Mouse (Mus musculus) kidney, embryonic 16.5 days (tissue): ENCODE results near the gene Fcrl5. TPM values are rescaled to one million over a fixed set of nuclear protein-coding genes. Genes with fewer than 3 reads are reported as not detected.
"Not testable (repeated sequence)": the region's sequence is repeated elsewhere in the genome, so short reads cannot be mapped to it uniquely, and the experiment has no call there.

Experiments
- ATAC-seq: fragments of 200-750 bp; cut with Nextera tagmentation; 2 replicates; pipeline ENCODE4 v1.8.0; 2017; ENCODE audit warnings: moderate TSS enrichment; ENCODE audit not compliant: low FRiP score, low TSS enrichment
- H3K27ac ChIP-seq: fragments of 300-500 bp; sonication (generic); 2 replicates; pipeline ENCODE4 v1.5.1; 2014; ENCODE audit warnings: low read length
- H3K27me3 ChIP-seq: fragments of 300-500 bp; sonication (generic); 2 replicates; pipeline ENCODE4 v1.6.1; 2014; ENCODE audit warnings: low read length, control low read depth, mixed read lengths; ENCODE audit not compliant: insufficient read depth
- H3K36me3 ChIP-seq: fragments of 300-500 bp; sonication (generic); 2 replicates; pipeline ENCODE4 v1.6.1; 2014; ENCODE audit warnings: low read length, control low read depth, mixed read lengths; ENCODE audit not compliant: insufficient read depth
- H3K4me1 ChIP-seq: fragments of 300-500 bp; sonication (generic); 2 replicates; pipeline ENCODE4 v1.6.1; 2014; ENCODE audit warnings: low read length, control low read depth, mixed read lengths; ENCODE audit not compliant: insufficient read depth
- H3K4me2 ChIP-seq: fragments of 300-500 bp; sonication (generic); replicated peaks from 2 replicates; pipeline ENCODE4 v1.6.1; 2014; ENCODE audit warnings: low read depth, low read length
- H3K4me3 ChIP-seq: fragments of 300-500 bp; sonication (generic); 2 replicates; pipeline ENCODE4 v1.5.1; 2014; ENCODE audit warnings: mild to moderate bottlenecking, low read length
- H3K9ac ChIP-seq: fragments of 300-500 bp; sonication (generic); replicated peaks from 2 replicates; pipeline ENCODE4 v1.6.1; 2014; ENCODE audit warnings: low read length
- H3K9me3 ChIP-seq: fragments of 300-500 bp; sonication (generic); 2 replicates; pipeline ENCODE4 v1.6.1; 2016; ENCODE audit warnings: low read length, control low read depth
- WGBS: fragments of 180-500 bp; shearing (Covaris S2); extraction: QIAGEN DNeasy Blood & Tissue Kit; methylation state at CpG from one replicate; pipeline ENCODE4 v1.1.7; 2014; 5-methylcytosine and 5-hydroxymethylcytosine counted together
- polyA plus RNA-seq: library from polyadenylated mRNA; unstranded; fragments of >200 nt; fragmentation: Nextera tagmentation; extraction: Ambion mirVana; gene quantifications from 2 replicates; pipeline ENCODE4 v1.2.1, GENCODE M21; 2015

Gene Fcrl5
- polyA plus RNA-seq, 1 experiment from 2014 or later, result not detected

DNA sequence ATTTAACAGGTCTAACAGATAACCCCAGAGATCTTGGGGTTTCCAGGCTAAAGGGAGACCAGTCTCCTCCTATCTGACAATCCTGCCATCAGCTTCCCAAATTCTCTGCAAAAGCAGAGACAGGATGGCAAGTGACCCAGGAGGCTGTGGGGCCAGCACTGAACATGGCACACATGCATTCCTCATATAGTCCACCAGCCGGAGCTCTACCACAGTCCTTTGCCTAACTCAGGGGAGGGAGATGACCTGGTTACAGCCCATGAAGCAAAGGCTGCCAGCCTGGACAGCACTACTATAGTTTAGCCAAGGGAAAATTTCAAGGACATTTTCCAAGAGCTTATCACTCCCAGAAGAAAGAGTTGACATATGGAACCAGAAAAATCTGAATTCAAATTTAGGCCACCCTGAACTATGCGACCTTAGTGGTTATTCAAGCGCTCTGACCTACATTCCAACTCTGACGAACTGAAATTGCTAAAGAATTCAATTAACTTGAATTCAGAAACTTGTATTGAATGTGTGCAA lies 13.1 kb upstream of the Fcrl5 start:
- Histone ChIP-seq H3K36me3 (no peaks in the 10 kb centered on the region), H3K9ac (no peak overlapping the region), H3K27me3 (no peaks in the 10 kb centered on the region), H3K9me3 (no peaks in the 10 kb centered on the region), H3K4me1 (no peaks in the 10 kb centered on the region), H3K27ac (no peak overlapping the region), H3K4me3 (no peak overlapping the region), H3K4me2 (no peak overlapping the region)
- WGBS, result 71% methylated on average over 4 of the region's 4 CpGs
- ATAC-seq, result no peak

DNA sequence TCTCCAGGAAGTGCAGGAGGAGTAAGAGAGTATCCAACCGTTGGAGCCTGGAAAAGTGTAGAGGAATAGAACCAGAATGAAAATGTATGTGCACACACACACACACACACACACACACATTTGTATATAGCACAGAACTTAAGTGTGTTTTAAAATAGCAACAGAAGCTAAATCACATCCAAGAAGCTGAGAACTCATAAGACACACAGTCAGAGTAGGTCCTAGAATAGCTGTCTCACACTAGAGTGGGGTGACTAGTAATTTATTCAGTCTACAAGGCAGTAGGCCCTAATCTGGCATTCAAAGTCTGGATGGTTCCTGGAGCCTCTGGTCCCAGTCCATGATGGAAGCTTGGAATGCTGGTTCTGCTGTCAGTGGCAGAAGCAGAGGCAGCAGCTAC lies 5.0 kb downstream of the Fcrl5 start:
- H3K27me3 ChIP-seq, result no peaks in the 10 kb centered on the region
- no peak overlapping the region for H3K27ac ChIP-seq
- H3K4me3 ChIP-seq, result no peak overlapping the region
- WGBS, result 69% methylated on average over 1 of the region's 1 CpGs
- no peak overlapping the region for H3K4me2 ChIP-seq
- H3K9me3 ChIP-seq, result no peaks in the 10 kb centered on the region
- H3K4me1 ChIP-seq, result no peaks in the 10 kb centered on the region
- no peaks in the 10 kb centered on the region for H3K36me3 ChIP-seq
- ATAC-seq, result no peak
- H3K9ac ChIP-seq, result no peak overlapping the region

DNA sequence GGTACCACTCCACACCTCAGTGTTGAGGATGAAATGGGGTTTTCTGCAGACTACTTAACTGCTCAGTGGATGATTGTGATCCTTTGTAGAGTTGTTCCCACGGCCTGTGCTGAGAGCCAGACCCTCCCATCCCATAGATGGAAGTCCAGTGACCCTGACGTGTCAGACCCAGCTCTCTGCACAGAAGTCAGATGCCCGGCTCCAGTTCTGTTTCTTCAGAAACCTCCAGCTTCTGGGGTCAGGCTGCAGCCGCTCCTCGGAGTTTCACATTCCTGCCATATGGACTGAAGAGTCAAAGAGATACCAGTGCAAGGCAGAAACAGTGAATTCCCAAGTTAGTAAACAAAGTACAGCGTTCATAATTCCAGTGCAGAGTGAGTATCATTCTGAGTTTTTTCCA lies 8.4 kb downstream of the Fcrl5 start:
- 49% methylated on average over 6 of the region's 6 CpGs for WGBS
- Histone ChIP-seq H3K4me1 (no peaks in the 10 kb centered on the region), H3K4me2 (no peak overlapping the region), H3K36me3 (no peaks in the 10 kb centered on the region), H3K9me3 (no peaks in the 10 kb centered on the region), H3K27ac (no peak overlapping the region), H3K27me3 (no peaks in the 10 kb centered on the region), H3K9ac (no peak overlapping the region), H3K4me3 (no peak overlapping the region)
- no peak for ATAC-seq

DNA sequence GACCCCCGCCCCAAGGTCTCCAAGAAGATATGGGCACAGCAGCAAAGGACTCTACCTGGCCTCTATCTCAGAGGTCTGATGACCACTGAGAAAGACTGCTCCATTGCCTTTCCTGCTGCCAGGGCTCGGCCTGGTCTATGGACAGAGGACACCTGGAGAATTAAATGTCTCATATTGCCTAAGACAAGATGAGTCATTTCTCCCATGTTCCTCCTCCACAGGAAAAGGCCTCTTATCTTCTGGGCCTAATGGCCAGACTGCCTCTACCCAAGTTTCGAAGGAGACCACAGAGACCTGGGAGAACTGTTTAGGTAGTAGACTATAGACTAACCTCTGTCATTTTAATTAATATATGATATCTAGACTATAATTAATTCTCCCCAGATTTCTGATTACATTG lies 29.9 kb downstream of the Fcrl5 start:
- H3K27me3 ChIP-seq, result no peaks in the 10 kb centered on the region
- no peaks in the 10 kb centered on the region for H3K36me3 ChIP-seq
- no peaks in the 10 kb centered on the region for H3K9me3 ChIP-seq
- H3K9ac ChIP-seq, result no peak overlapping the region
- H3K4me1 ChIP-seq, result no peaks in the 10 kb centered on the region
- H3K4me2 ChIP-seq, result no peak overlapping the region
- no peak for ATAC-seq
- no peak overlapping the region for H3K4me3 ChIP-seq
- 85% methylated on average over 3 of the region's 3 CpGs for WGBS
- H3K27ac ChIP-seq, result no peak overlapping the region

DNA sequence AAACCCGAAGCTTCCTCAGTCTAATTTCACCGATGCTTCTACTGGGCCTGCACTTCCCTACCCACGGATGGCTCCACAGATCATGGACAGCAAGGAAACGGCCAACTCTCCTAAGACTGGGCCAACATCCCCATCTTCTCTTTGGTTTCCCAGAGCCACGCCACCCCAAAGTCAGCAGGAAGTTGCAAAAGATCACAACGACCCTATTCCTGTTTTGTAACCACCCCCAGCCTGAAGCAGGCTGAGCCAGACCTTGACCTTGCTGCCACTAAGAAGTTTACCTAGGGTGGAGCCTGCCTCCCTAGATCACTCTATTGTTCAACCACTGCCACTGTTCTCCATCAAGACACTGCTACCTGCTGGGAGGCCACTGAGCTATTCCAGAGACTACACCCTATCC lies 31.4 kb downstream of the Fcrl5 start:
- no peak overlapping the region for H3K4me3 ChIP-seq
- H3K27me3 ChIP-seq, result no peaks in the 10 kb centered on the region
- ATAC-seq, result no peak
- H3K27ac ChIP-seq, result no peak overlapping the region
- no peaks in the 10 kb centered on the region for H3K36me3 ChIP-seq
- no peak overlapping the region for H3K4me2 ChIP-seq
- 81% methylated on average over 6 of the region's 6 CpGs for WGBS
- no peaks in the 10 kb centered on the region for H3K9me3 ChIP-seq
- H3K9ac ChIP-seq, result no peak overlapping the region
- no peaks in the 10 kb centered on the region for H3K4me1 ChIP-seq

DNA sequence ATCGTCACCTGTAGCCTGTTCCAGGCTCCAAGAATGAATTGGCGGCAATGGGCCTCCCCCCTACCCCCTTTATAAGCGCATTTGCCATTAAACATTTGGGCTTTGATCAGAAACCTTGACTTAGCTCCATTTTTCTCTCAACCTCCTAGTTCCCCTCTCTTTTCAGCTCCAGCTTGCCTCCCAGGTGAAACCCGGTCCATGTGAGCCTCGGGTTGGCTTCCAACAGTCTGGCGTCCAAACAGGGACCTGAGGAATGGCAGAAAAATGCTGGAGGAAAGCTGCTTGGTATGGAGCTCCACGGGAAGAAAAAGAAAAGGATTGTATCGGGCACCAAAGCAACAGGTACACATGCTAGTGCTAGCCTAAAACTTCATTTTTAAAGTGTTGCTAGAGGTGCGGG lies 31.8 kb downstream of the Fcrl5 start:
- H3K4me1 ChIP-seq, result no peaks in the 10 kb centered on the region
- H3K9ac ChIP-seq, result no peak overlapping the region
- H3K36me3 ChIP-seq, result no peaks in the 10 kb centered on the region
- no peaks in the 10 kb centered on the region for H3K27me3 ChIP-seq
- H3K27ac ChIP-seq, result no peak overlapping the region
- no peaks in the 10 kb centered on the region for H3K9me3 ChIP-seq
- no peak for ATAC-seq
- H3K4me3 ChIP-seq, result no peak overlapping the region
- no peak overlapping the region for H3K4me2 ChIP-seq
- 89% methylated on average over 9 of the region's 9 CpGs for WGBS

DNA sequence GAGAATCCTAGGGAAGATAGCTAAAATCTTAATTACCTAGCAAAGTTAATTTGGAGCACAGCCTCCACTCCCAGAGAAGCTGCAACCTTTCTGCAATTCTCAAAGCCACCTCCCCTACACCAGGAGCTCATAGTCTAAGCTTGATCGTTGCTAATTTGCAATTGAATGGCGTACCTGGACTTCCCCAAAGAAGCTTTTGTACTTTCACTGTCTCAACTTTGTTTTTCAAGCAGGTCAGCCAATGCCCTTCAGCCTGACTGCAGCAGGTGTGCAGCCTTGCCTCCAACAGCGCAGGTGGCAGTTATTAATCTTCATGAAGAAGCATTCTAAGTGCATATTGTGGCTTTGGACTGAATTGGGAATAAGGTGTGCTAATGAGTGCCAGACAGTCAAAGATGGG lies 42.4 kb downstream of the Fcrl5 start:
- not testable (repeated sequence) for H3K27ac ChIP-seq, H3K9me3 ChIP-seq, H3K4me3 ChIP-seq, H3K27me3 ChIP-seq, H3K9ac ChIP-seq, H3K4me1 ChIP-seq, H3K4me2 ChIP-seq, ATAC-seq, H3K36me3 ChIP-seq
- 82% methylated on average over 3 of the region's 3 CpGs for WGBS

DNA sequence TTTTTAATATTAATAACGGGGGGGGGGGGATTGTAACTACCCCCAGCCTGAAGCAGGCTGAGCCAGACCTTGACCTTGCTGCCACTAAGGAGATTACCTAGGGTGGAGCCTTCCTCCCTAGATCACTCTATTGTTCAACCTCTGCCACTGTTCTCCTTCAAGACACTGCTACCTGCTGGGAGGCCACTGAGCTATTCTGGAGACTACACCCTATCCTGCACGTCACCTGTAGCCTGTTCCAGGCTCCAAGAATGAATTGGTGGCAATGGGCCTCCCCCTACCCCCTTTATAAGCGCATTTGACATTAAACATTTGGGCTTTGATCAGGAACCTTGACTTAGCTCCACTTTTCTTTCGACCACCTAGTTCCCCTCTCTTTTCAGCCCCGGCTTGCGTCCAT lies 43.0 kb downstream of the Fcrl5 start:
- not testable (repeated sequence) for H3K4me3 ChIP-seq, ATAC-seq, H3K4me2 ChIP-seq, H3K27ac ChIP-seq, H3K9ac ChIP-seq, H3K27me3 ChIP-seq, H3K9me3 ChIP-seq, H3K36me3 ChIP-seq, H3K4me1 ChIP-seq
- 70% methylated on average over 6 of the region's 6 CpGs for WGBS

DNA sequence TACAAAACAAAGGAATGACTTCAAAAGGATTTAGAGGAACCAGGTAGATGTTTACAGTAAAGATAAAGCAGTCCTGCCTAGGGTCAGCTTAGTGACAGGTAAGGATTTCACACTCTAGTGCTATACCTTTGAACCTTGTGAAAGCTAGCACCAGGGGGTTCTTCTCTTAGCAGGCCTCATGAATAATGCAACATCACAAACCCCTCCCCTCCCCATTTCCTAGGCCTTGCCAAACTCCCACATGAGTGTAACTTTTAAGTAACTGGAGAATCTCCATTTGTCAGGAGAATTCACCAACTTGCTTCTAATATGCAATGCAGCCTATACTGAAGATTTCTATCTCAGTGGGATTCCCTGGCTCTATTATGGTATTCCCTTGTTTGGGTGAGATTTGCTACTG lies 43.7 kb downstream of the Fcrl5 start:
- ATAC-seq, H3K4me2 ChIP-seq, H3K4me1 ChIP-seq, H3K9me3 ChIP-seq, H3K27me3 ChIP-seq, H3K9ac ChIP-seq, H3K36me3 ChIP-seq, H3K27ac ChIP-seq, H3K4me3 ChIP-seq: not testable (repeated sequence)

DNA sequence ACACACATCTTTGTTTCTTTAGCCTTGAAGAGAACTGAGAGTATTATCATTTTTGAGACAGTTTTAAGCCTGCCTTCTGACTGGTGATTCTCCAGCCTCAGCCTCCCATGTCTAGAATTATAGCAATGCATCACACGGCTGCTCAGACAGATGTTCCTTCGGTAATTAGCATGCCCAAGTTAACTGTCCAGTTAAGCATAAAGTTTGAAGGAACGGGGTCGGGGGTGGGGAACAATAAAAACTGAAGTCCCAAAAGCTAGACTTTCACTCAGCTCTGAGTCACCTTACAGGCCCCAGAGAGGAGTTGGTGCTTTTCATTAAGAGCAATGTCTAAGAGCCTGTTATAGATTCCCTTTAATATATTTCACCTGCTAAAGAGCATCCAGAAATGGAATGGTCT lies 51.8 kb downstream of the Fcrl5 start:
- Histone ChIP-seq H3K9ac (no peak overlapping the region), H3K9me3 (no peaks in the 10 kb centered on the region), H3K36me3 (no peaks in the 10 kb centered on the region), H3K4me3 (no peak overlapping the region), H3K27ac (no peak overlapping the region), H3K27me3 (no peaks in the 10 kb centered on the region), H3K4me2 (no peak overlapping the region), H3K4me1 (no peaks in the 10 kb centered on the region)
- WGBS, result 69% methylated on average over 4 of the region's 4 CpGs
- ATAC-seq, result no peak

DNA sequence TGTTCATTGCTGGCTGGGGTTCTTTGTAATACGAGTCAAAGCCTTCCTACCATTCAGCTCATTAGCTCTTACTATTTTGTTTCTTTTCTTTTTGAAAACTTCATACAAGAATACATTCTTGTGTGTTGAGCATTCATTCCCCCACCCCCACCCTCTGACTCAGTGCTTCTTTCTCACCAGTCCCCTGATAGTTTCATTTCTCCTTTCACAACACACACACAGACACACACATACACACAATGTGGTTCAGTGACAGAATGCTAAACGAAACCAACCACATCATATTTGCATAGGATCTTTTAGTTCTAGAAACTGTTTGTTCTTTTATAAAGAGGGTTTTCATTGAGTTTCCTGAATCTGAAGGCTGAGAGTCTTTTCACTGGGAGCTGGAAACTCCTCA lies 52.3 kb downstream of the Fcrl5 start:
- no peak overlapping the region for H3K4me3 ChIP-seq
- no peaks in the 10 kb centered on the region for H3K9me3 ChIP-seq
- no peak overlapping the region for H3K4me2 ChIP-seq
- ATAC-seq, result no peak
- H3K27me3 ChIP-seq, result no peaks in the 10 kb centered on the region
- H3K36me3 ChIP-seq, result no peaks in the 10 kb centered on the region
- no peak overlapping the region for H3K27ac ChIP-seq
- H3K4me1 ChIP-seq, result no peaks in the 10 kb centered on the region
- no peak overlapping the region for H3K9ac ChIP-seq
- WGBS, result 77% methylated on average over 2 of the region's 2 CpGs
